Mouse (Mus musculus) heart, postnatal 0 days (tissue): ENCODE results near the gene Akap6.

Source experiments
- CTCF ChIP-seq: IDR thresholded peaks from 2 replicates; pipeline ENCODE4 v1.5.1; 2016; ENCODE audit warnings: antibody characterized with exemption, control low read depth, low read depth
- EP300 ChIP-seq: IDR thresholded peaks from 2 replicates; pipeline ENCODE4 v1.6.1; 2016; ENCODE audit warnings: antibody characterized with exemption, low read depth

DNA sequence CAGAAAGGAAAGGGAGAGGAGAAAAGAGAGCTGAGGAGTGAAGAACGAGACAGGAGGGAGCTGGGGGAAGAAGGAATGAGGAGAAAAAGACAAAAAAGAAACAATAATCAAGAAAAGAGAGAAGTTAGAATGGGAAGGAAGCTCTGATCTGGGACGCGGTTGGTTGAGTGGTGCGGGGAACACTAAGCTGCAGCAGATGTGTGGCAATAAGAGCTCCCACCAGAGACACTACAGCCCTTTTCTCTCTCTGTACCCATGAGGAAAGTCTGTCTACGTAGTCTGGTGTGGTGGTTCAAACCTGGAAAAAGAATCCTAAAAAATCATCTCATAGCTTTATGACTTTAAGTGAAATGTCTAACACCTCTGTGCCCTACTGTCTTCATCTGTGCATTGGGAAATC is 204.9 kb downstream of the Akap6 start:
- TF ChIP-seq EP300 (no peak), CTCF (no peak)
